Mouse (Mus musculus) left cerebral cortex, postnatal 10 days (tissue): Measurements from ENCODE around the gene Hdhd3. TPM values are rescaled to one million over a fixed set of nuclear protein-coding genes. Genes with fewer than 3 reads are reported as not detected.

ENCODE experiments used
- DNase-seq, 2 experiments: peaks; one replicate each; pipeline ENCODE4 v3.0.0; 2021 to 2022; ENCODE audit warnings: low spot score in 2 of 2, mixed read lengths in 1 of 2; ENCODE audit errors: extremely low spot score in 1 of 2
- intact Hi-C: fragments of 180-260 bp; cut with DNase I; formaldehyde crosslinking; loops from one replicate; pipeline ENCODE4 v1.15.1; 2025
- total RNA-seq, 2 experiments: library from RNA; stranded (reverse); gene quantifications; 2 replicates each; pipeline ENCODE4 v1.2.3; 2021

The Hdhd3 gene
- total RNA-seq, 2 experiments from 2014 or later, result 8.3 to 8.4 TPM

- intact Hi-C loops, result no loop called here
- DNase-seq, result no peak
Measured at GRCm38 (mm10) chr4:62515490-62515889, 12.2 kb upstream of the Hdhd3 start.

GRCm38 (mm10) chr4:62514995-62515394 lies 11.7 kb upstream of the Hdhd3 start:
- intact Hi-C loops, result no loop called here
- no peak for DNase-seq

GRCm38 (mm10) chr4:62513998-62514506 lies 10.8 kb upstream of the Hdhd3 start:
- intact Hi-C loops, result no loop called here
- no peak for DNase-seq

- intact Hi-C loops, result no loop called here
- DNase-seq, result peak in 1 of 2 experiments; percentile 81
Measured at GRCm38 (mm10) chr4:62509946-62510345, 6.7 kb upstream of the Hdhd3 start.

- no peak for DNase-seq
- intact Hi-C loops, result no loop called here
Measured at GRCm38 (mm10) chr4:62508839-62509238, 5.6 kb upstream of the Hdhd3 start.

- DNase-seq, result peak in 1 of 2 experiments; percentile 53
- intact Hi-C loops, result no loop called here
Measured at GRCm38 (mm10) chr4:62506798-62507197, 3.5 kb upstream of the Hdhd3 start.

- no peak for DNase-seq
- intact Hi-C loops, result no loop called here
Measured at GRCm38 (mm10) chr4:62505991-62506390, 2.7 kb upstream of the Hdhd3 start.

- no peak for DNase-seq
- intact Hi-C loops, result no loop called here
Measured at GRCm38 (mm10) chr4:62502969-62503368, 298 bp downstream of the Hdhd3 start.

- intact Hi-C loops, result no loop called here
- peak; percentile 86 to 94 for DNase-seq
Measured at GRCm38 (mm10) chr4:62501964-62502732, 1.1 kb downstream of the Hdhd3 start.

GRCm38 (mm10) chr4:62501534-62501933 lies 1.7 kb downstream of the Hdhd3 start:
- intact Hi-C loops, result no loop called here

GRCm38 (mm10) chr4:62500799-62501198 lies 2.5 kb downstream of the Hdhd3 start:
- intact Hi-C loops, result no loop called here

More at GRCm38 (mm10) chr4:62501534-62501933, 1.7 kb downstream of the Hdhd3 start:
- DNase-seq, result no peak

GRCm38 (mm10) chr4:62496815-62497214 lies 6.5 kb downstream of the Hdhd3 start:
- DNase-seq, result peak; percentile 35 to 78
- intact Hi-C loops, result loop anchor here (5.0 kb wide), 1 partner anchor 35 kb away; no protein-coding TSS in a partner anchor

More at GRCm38 (mm10) chr4:62500799-62501198, 2.5 kb downstream of the Hdhd3 start:
- DNase-seq, result no peak

GRCm38 (mm10) chr4:62495946-62496345 lies 7.3 kb downstream of the Hdhd3 start:
- intact Hi-C loops, result loop anchor here (5.0 kb wide), 1 partner anchor 34 kb away; no protein-coding TSS in a partner anchor
- peak in 1 of 2 experiments; percentile 48 for DNase-seq

- DNase-seq, result no peak
- intact Hi-C loops, result no loop called here
Measured at GRCm38 (mm10) chr4:62494230-62494629, 9.0 kb downstream of the Hdhd3 start.

- intact Hi-C loops, result no loop called here
Measured at GRCm38 (mm10) chr4:62492682-62493081, 10.6 kb downstream of the Hdhd3 start.

GRCm38 (mm10) chr4:62487914-62488313 lies 15.4 kb downstream of the Hdhd3 start:
- no peak for DNase-seq
- intact Hi-C loops, result no loop called here

More at GRCm38 (mm10) chr4:62492682-62493081, 10.6 kb downstream of the Hdhd3 start:
- DNase-seq, result peak; percentile 28 to 65

- DNase-seq, result no peak
- intact Hi-C loops, result no loop called here
Measured at GRCm38 (mm10) chr4:62487172-62487571, 16.1 kb downstream of the Hdhd3 start.

GRCm38 (mm10) chr4:62486162-62486696 lies 17.0 kb downstream of the Hdhd3 start:
- no peak for DNase-seq
- intact Hi-C loops, result no loop called here

GRCm38 (mm10) chr4:62485450-62486161 lies 17.7 kb downstream of the Hdhd3 start:
- intact Hi-C loops, result no loop called here
- no peak for DNase-seq
